Mouse (Mus musculus): ENCODE data around the gene Dab2ip.

- TF ChIP-seq POLR2A (IDR thresholded peaks at IDR 0.05; ENCODE audit: borderline replicate concordance, low read depth, low read length): no peak
- no peak for TF ChIP-seq CTCF (IDR thresholded peaks at IDR 0.05; ENCODE audit: low read depth, low read length)
These were observed 52.3 kb downstream of the Dab2ip start for GRCm38 (mm10) chr2:35610168-35610951.
